Mouse (Mus musculus) forelimb bud, embryonic 11.5 days (tissue): ENCODE measurements at regions not wholly inside any gene's neighbourhood (a gene's known extent, or its start where the extent isn't known, plus 50 kb on each side); places are given as distances from the start of the nearest gene placed in this dataset.

Experiments
- DNase-seq: peaks from one replicate; pipeline ENCODE4 v3.0.0-alpha.2; 2012; ENCODE audit warnings: low read depth, low spot score

DNA sequence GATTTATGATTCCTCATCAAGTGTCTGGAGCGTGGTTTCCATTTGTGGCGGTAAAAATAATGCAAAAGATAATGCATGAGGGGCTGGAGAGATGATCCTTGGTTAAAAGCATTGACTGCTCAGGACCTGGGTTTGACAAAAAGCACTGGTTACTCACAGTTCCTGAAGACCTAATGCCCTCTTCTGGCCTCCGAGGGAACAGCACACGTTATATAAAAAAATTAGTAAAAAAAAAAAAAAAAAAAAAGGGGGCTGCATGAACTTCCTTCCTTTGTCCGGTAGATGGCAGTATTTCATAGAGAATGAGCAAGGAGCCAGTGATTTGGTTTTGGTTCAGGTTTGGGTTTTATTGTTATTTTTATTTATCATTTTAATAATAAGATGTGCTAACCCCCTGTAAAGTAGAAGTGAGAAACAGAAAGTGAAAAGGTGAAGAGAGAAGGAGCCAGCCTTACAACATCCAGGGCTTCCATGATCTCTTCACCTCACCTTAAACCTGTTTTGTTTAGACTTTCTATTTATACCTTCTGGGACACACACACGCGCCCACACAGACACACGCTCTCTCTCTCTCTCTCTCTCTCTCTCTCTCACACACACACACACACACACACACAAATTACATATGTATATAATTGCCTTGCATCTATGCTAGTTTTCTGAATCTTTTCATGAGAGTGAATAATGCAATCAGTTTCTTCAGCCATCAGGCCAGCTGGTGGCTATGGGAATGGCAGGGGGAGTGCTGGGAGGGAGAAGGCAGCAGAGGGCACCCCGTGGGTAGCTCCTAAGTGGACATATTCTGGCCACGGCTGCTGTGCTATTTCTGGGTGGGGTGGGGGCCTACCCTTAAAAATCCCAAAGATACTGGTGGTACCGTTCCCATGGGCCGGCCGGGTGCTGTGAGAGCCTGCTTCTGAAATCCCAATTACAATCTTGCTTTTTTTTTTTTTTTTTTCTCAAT, 230.0 kb downstream of the Poteg start:
- DNase-seq, result peak; percentile 62

DNA sequence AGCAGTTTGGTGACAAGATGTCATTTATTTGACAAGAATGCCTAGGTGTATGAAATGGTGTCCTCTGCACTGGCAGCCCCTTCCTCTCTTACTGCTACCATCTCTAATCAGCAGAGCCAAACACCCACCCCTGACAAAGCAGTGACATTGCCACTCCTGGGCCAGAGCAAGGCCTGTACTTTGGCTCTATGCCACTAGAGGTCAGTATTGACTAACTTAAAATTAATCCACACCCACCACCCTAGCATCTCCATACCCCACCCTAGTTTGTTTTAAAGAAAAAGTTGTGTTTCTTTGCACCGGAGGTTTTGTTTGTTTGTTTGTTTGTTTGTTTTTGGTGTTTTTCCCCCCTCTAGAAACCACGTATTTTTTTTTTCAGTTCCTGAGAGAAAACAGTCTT, 231.7 kb downstream of the Poteg start:
- peak; percentile 63 for DNase-seq

DNA sequence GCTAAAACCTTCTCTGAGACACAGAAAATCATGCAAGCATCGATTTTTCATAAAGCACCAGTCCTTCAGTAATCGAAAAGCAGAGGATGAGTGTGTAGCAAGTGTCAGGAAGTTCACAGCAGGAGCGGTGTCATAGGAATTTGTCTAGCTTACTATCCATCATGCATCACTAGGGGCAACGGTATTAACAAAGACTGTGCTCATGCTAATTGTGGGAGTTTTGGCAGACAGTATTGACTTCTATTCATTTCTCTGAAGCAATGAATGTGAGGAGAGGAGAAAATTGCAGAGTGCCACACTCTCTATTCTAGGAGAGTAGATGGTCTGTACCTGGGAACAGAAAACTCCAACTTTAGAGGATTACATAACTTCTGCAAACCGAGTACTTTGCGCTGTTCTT, 274.5 kb downstream of the Poteg start:
- no peak for DNase-seq

DNA sequence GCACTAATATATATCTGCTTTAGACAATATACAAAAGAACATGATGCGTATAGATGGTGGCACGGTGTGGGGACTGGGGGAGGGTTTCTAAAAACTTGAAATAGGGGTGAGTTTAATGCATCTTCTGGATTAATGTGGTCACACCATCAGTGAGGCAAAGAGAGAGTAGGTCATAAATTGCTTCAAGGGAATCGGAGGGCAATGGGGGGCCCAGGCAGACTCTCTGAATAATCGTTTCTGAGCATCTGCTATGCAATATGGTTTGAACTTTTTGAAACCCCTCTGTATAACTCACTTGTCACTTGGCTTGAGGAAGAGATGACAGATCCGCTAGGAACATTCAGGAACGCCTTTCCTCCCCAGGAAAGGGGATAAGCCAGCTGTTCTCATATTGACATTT, 322.8 kb downstream of the Poteg start:
- DNase-seq, result no peak

DNA sequence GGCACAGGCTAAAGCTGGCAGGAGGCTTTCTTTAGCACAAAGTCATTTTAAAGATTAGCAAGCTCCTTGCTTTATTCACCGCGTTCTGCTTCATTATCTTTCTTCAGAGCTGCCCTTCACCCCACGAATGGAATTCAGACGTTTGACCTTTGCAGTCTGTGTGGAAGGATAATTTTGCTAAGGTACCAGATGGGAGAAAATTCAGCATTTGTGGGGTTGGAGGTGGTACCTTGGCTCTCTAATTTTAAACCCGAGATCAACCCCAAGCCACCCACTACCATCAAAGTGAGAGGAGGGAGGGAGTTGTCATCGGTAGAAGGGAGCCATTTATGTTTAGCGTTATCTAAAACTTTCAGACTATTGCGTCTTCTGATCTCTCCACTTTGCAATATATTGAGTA, 323.3 kb downstream of the Poteg start:
- peak; percentile 9 for DNase-seq

DNA sequence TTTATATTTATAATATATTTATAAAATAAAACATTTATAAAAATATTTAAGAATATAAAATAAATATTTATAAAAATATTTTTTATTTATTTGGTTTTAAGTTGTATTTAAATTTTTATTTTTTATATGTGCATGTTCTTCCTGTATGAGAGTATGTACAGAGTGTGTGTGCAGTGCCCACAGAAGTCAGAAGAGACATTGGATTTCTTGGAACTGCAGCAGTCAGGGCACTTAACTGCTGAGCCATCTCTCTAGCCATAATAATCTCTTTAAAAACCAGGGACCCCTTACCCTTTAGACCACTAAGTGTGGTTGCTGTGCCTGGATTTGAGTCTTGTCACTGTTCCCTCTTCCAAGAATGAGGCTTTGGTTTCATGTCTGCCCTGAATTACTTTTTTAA, 323.8 kb downstream of the Poteg start:
- DNase-seq, result no peak

DNA sequence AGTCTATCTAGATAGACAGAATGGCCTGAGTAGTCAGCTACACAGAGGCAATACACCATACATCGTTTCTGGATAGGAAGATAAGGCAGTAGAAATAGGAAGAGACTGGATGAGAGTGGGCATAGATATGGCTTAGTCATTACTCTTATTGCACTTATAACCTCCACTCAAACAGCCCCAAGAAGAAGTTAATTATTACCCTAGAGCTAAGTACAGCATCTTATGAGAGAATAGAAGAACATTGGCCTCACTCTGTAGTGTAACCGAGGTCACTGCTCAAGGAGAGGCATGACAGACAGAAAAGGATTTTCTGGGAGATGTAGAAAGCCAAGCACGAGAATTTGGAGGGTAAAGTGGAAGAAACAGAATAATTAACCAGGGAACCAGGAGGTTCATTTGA, 331.5 kb downstream of the Poteg start:
- DNase-seq, result no peak
